Mouse (Mus musculus) stomach, postnatal 0 days (tissue): ENCODE results near the gene Sgms1. TPM values are rescaled to one million over a fixed set of nuclear protein-coding genes. Genes with fewer than 3 reads are reported as not detected.

Experiments used
- ATAC-seq: fragments of 200-750 bp; cut with Nextera tagmentation; 2 replicates; pipeline ENCODE4 v1.8.0; 2017; ENCODE audit not compliant: low FRiP score, low TSS enrichment
- DNase-seq: peaks from one replicate; pipeline ENCODE4 v3.0.0-alpha.2; 2016; ENCODE audit warnings: low spot score
- H3K27ac ChIP-seq: fragments of 300-500 bp; sonication (generic); replicated peaks from 2 replicates; pipeline ENCODE4 v1.5.1; 2014; ENCODE audit warnings: mild to moderate bottlenecking, control low read depth
- H3K27me3 ChIP-seq: fragments of 300-500 bp; sonication (generic); 2 replicates; pipeline ENCODE4 v1.6.1; 2014; ENCODE audit warnings: low read length; ENCODE audit not compliant: control insufficient read depth, insufficient read depth
- H3K36me3 ChIP-seq: fragments of 300-500 bp; sonication (generic); 2 replicates; pipeline ENCODE4 v1.6.1; 2014; ENCODE audit warnings: low read length, mixed read lengths; ENCODE audit not compliant: control insufficient read depth, insufficient read depth
- H3K4me1 ChIP-seq: fragments of 300-500 bp; sonication (generic); replicated peaks from 2 replicates; pipeline ENCODE4 v1.6.1; 2014; ENCODE audit warnings: antibody characterized with exemption; ENCODE audit not compliant: control insufficient read depth, insufficient read depth
- H3K4me2 ChIP-seq: fragments of 300-500 bp; sonication (generic); replicated peaks from 2 replicates; pipeline ENCODE4 v1.6.1; 2014; ENCODE audit warnings: low read depth, mild to moderate bottlenecking, control low read depth, moderate library complexity
- H3K4me3 ChIP-seq: fragments of 300-500 bp; sonication (generic); 2 replicates; pipeline ENCODE4 v1.5.1; 2014; ENCODE audit warnings: low read depth, low read length, control low read depth
- H3K9ac ChIP-seq: fragments of 300-500 bp; sonication (generic); 2 replicates; pipeline ENCODE4 v1.6.1; 2014; ENCODE audit warnings: mild to moderate bottlenecking, low read length, control low read depth, mixed read lengths
- H3K9me3 ChIP-seq: fragments of 300-500 bp; sonication (generic); 2 replicates; pipeline ENCODE4 v1.6.1; 2016; ENCODE audit warnings: low read length; ENCODE audit not compliant: control insufficient read depth
- CTCF ChIP-seq: IDR thresholded peaks from 2 replicates; pipeline ENCODE4 v1.5.1; 2016; ENCODE audit warnings: antibody characterized with exemption, low read depth, mild to moderate bottlenecking, moderate library complexity
- EP300 ChIP-seq: optimal IDR thresholded peaks from 2 replicates; pipeline ENCODE3; 2016; ENCODE audit warnings: antibody characterized with exemption
- WGBS: fragments of 180-500 bp; shearing (Covaris S2); extraction: QIAGEN DNeasy Blood & Tissue Kit; methylation state at CpG from one replicate; pipeline ENCODE4 v1.1.7; 2014; 5-methylcytosine and 5-hydroxymethylcytosine counted together
- polyA plus RNA-seq: library from polyadenylated mRNA; unstranded; fragments of >200 nt; fragmentation: Nextera tagmentation; extraction: Ambion mirVana; gene quantifications from 2 replicates; pipeline ENCODE4 v1.2.1, GENCODE M21; 2015

Sgms1 gene
- polyA plus RNA-seq, 1 experiment from 2014 or later = 29.3 TPM

GRCm38 (mm10) chr19:32380748-32381147, 8.8 kb downstream of the Sgms1 start:
- Histone ChIP-seq H3K36me3 (no peaks in the 10 kb centered on the region), H3K4me2 (no peak overlapping the region), H3K9me3 (no peaks in the 10 kb centered on the region), H3K4me3 (no peak overlapping the region), H3K9ac (no peak overlapping the region), H3K4me1 (peaks cover 15% of the 10 kb centered on the region), H3K27ac (no peak overlapping the region), H3K27me3 (no peaks in the 10 kb centered on the region)
- ATAC-seq (no peak), DNase-seq (no peak)
- TF ChIP-seq EP300 = no peak
- no peak for TF ChIP-seq CTCF
- 91% methylated on average over 11 of the region's 11 CpGs for WGBS

- DNase-seq (no peak), ATAC-seq (no peak)
- Histone ChIP-seq H3K27ac (peak overlapping the region; percentile 67; the same call in 1 of the 2 replicates), H3K27me3 (no peaks in the 10 kb centered on the region), H3K36me3 (no peaks in the 10 kb centered on the region), H3K9me3 (no peaks in the 10 kb centered on the region), H3K4me3 (no peak overlapping the region), H3K4me1 (peaks cover 13% of the 10 kb centered on the region; the same call in 1 of the 2 replicates), H3K4me2 (no peak overlapping the region), H3K9ac (no peak overlapping the region)
- WGBS = 61% methylated on average over 6 of the region's 6 CpGs
- no peak for TF ChIP-seq EP300
- TF ChIP-seq CTCF = no peak
Observed at GRCm38 (mm10) chr19:32379239-32379920, 10.1 kb downstream of the Sgms1 start.

- WGBS = 64% methylated on average over 3 of the region's 3 CpGs
Observed at GRCm38 (mm10) chr19:32378581-32378980, 10.9 kb downstream of the Sgms1 start.

GRCm38 (mm10) chr19:32377701-32378325, 11.7 kb downstream of the Sgms1 start:
- whole genome bisulfite sequencing = 51% methylated on average over 7 of the region's 7 CpGs
- H3K27ac ChIP-seq = peak overlapping the region; percentile 67
- DNase-seq (no peak), ATAC-seq (peak; percentile 44; the same call in 1 of the 2 replicates)
- no peak overlapping the region for H3K9ac ChIP-seq
- TF ChIP-seq CTCF (no peak), EP300 (no peak)
- H3K4me3 ChIP-seq = no peak overlapping the region
- H3K9me3 ChIP-seq = no peaks in the 10 kb centered on the region
- no peaks in the 10 kb centered on the region for H3K27me3 ChIP-seq
- H3K4me1 ChIP-seq = peaks cover 13% of the 10 kb centered on the region; the same call in 1 of the 2 replicates
- H3K36me3 ChIP-seq = no peaks in the 10 kb centered on the region
- no peak overlapping the region for H3K4me2 ChIP-seq

More at GRCm38 (mm10) chr19:32378581-32378980, 10.9 kb downstream of the Sgms1 start:
- Histone ChIP-seq H3K9me3 (no peaks in the 10 kb centered on the region), H3K9ac (no peak overlapping the region), H3K4me3 (no peak overlapping the region), H3K4me2 (no peak overlapping the region), H3K36me3 (no peaks in the 10 kb centered on the region), H3K27me3 (no peaks in the 10 kb centered on the region), H3K27ac (peak overlapping the region; percentile 67; the same call in 1 of the 2 replicates), H3K4me1 (peaks cover 13% of the 10 kb centered on the region; the same call in 1 of the 2 replicates)
- DNase-seq (peak; percentile 36), ATAC-seq (peak; percentile 50; the same call in 1 of the 2 replicates)
- no peak for TF ChIP-seq EP300
- TF ChIP-seq CTCF = no peak

GRCm38 (mm10) chr19:32376886-32377535, 12.5 kb downstream of the Sgms1 start:
- H3K4me2 ChIP-seq = no peak overlapping the region; the same call in 1 of the 2 replicates
- peak; percentile 73 for DNase-seq
- ATAC-seq = peak; percentile 51
- TF ChIP-seq CTCF (no peak), EP300 (no peak)
- H3K36me3 ChIP-seq = no peaks in the 10 kb centered on the region
- no peaks in the 10 kb centered on the region for H3K9me3 ChIP-seq
- peaks cover 13% of the 10 kb centered on the region; the same call in 1 of the 2 replicates for H3K4me1 ChIP-seq
- no peak overlapping the region; the same call in 1 of the 2 replicates for H3K9ac ChIP-seq
- peak overlapping the region; percentile 67; the same call in 1 of the 2 replicates for H3K27ac ChIP-seq
- 32% methylated on average over 7 of the region's 7 CpGs for WGBS
- H3K4me3 ChIP-seq = no peak overlapping the region
- no peaks in the 10 kb centered on the region for H3K27me3 ChIP-seq
